Mouse (Mus musculus): ENCODE results near the gene Rbl1. TPM values are rescaled to one million over a fixed set of nuclear protein-coding genes. Genes with fewer than 3 reads are reported as not detected.
"Not testable (repeated sequence)": the region's sequence is repeated elsewhere in the genome, so short reads cannot be mapped to it uniquely, and the experiment has no call there.

Gene Rbl1
- polyA plus RNA-seq, 1 experiment from 2014 or later: 20.9 TPM

DNA sequence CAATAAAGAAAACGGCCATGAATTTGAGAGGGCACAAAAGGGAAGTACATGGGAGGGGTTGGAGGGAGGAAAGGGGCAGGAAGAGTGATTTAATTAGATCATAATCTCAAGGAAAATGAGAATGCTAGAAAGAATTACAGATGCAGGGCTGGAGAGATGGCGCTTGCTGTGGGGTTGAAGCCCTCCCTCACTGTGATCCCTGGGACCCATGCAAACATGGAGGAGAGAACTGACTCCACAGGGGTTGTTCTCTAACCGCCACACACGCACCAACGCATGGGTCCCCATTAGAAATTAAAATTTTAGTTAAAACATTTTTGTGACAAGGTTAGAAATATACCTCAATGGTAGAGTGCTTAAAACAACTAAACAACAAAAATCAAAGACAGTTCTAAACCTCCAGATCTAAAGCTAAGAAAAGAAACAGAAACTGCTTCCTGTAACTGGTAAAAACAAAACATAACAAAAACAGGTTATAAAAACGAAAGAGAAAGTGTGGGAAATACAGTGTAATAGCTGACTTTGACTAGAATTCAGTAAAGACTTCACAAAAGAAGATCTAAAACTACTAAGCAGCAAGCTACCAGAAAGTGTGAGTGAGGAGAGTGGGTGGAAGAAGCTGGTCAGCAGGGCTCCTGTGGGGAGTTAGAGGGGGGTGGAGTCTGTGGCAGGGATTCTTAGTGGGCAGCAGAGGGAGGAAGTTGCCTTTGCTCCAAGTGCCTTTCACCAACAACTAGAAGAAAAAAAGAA lies 3.1 kb downstream of the Rbl1 start:
- Histone ChIP-seq H3K9ac (peak overlapping the region; percentile 45; the same call in 1 of the 2 replicates), H3K27ac (no peak overlapping the region), H3K4me3 (replicated peaks) (no peak overlapping the region), H3K4me2 (peak overlapping the region; percentile 32; the same call in 1 of the 2 replicates), H3K9me3 (replicated peaks) (peaks cover 7% of the 10 kb centered on the region; the same call in 1 of the 2 replicates), H3K27me3 (no peaks in the 10 kb centered on the region), H3K36me3 (peaks cover 55% of the 10 kb centered on the region), H3K4me1 (replicated peaks) (peaks cover 32% of the 10 kb centered on the region)
- WGBS (ENCODE audit: insufficient replicate concordance): 75% methylated on average over 6 of the region's 6 CpGs
- DNase-seq: no peak
- ATAC-seq (ENCODE audit: low read depth): no peak

DNA sequence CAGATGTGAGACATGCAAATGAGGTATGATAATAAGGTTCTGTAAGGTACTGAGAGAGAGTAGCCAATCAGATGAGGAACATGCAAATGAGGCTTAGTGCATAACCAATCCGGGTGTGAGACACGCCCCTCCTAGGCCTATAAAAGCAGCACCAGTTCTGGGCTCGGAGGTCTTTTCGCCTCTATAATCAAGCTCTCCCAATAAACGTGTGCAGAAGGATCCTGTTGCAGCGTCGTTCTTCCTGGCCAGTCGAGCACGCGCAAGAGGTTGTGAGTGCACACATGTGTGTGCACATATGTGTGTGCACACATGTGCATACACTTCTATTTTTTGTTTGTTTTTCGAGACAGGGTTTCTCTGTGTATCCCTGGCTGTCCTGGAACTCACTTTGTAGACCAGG lies 5.9 kb downstream of the Rbl1 start:
- not testable (repeated sequence) for H3K27me3 ChIP-seq
- 95% methylated on average over 11 of the region's 11 CpGs for WGBS (ENCODE audit: insufficient replicate concordance)

DNA sequence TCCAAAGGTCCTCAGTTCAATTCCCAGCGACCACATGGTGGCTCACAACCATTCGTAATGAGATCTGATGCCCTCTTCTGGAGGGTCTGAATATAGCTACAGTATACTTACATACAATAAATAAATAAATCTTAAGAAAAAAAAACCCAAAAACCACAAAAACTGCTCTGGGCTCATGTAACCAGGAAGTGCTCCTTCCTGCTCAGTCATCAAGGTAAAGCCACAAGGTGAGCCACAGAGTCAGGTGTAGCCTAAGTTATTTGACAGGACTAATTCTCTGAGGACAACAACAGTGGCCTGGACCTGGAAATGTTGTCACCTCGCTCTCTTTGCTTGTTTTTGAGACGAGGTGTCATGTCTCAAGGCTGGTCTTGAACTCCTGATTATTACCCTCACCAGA lies 13.7 kb downstream of the Rbl1 start:
- ATAC-seq (ENCODE audit: low read depth): no peak
- no peak for DNase-seq
- H3K9me3 ChIP-seq (replicated peaks): no peaks in the 10 kb centered on the region
- H3K4me3 ChIP-seq (replicated peaks): no peak overlapping the region
- no peak overlapping the region for H3K4me2 ChIP-seq
- H3K36me3 ChIP-seq: peaks cover 95% of the 10 kb centered on the region
- H3K27ac ChIP-seq: no peak overlapping the region
- H3K27me3 ChIP-seq: no peaks in the 10 kb centered on the region
- peaks cover 5% of the 10 kb centered on the region for H3K4me1 ChIP-seq (replicated peaks)
- no peak overlapping the region for H3K9ac ChIP-seq
- WGBS (ENCODE audit: insufficient replicate concordance): 94% methylated on average over 4 of the region's 4 CpGs

More for the DNA sequence above, 5.9 kb downstream of the Rbl1 start:
- ATAC-seq (ENCODE audit: low read depth); H3K4me2 ChIP-seq; H3K9ac ChIP-seq; H3K27ac ChIP-seq; DNase-seq; H3K9me3 ChIP-seq (replicated peaks); H3K4me3 ChIP-seq (replicated peaks): not testable (repeated sequence)
- Histone ChIP-seq H3K36me3 (peaks cover 81% of the 10 kb centered on the region), H3K4me1 (replicated peaks) (peaks cover 22% of the 10 kb centered on the region)

DNA sequence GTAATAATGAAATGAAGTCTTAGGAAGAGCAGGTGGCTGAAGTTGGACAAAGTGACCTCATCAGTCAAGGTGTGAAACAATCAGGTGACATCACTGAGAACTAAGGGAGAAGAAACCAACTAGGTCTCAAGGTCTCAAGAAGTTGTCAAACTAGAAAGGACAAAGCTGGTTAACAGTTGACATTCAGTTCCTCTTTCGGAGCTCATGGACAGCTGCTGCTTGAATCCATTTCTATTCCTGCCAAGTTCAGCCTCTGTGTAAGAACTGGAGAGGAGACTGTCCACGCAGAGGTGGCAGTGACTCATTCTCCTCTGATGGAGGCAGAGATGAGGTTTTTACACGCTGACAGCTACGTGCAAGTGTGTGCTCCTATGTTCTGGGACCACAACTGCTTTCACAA lies 17.1 kb downstream of the Rbl1 start:
- WGBS (ENCODE audit: insufficient replicate concordance): 76% methylated on average over 4 of the region's 4 CpGs
- Histone ChIP-seq H3K4me2 (no peak overlapping the region), H3K27me3 (no peaks in the 10 kb centered on the region), H3K9ac (no peak overlapping the region), H3K4me3 (replicated peaks) (no peak overlapping the region), H3K36me3 (peaks cover 91% of the 10 kb centered on the region), H3K9me3 (replicated peaks) (no peaks in the 10 kb centered on the region), H3K4me1 (replicated peaks) (peaks cover 18% of the 10 kb centered on the region), H3K27ac (no peak overlapping the region)
- DNase-seq (no peak), ATAC-seq (ENCODE audit: low read depth) (no peak)

DNA sequence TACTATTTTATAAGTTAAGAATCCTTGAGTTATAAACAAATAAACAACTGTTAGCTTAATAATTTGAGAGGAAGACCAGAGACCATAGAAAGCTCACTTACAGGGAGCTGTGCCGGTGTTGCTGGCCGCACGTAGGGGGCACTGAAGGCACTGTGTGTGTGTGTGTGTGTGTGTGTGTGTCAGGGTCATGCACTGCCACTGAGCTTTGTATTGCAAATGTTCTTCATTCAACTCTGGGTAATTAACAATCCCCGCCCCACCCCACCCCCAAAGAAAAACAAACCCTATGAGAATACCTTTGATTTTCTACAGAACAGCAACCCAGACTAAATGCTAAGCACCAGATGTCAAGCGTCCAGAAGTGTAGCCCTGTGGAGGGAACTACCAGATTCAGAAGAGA lies 17.8 kb downstream of the Rbl1 start:
- ATAC-seq (ENCODE audit: low read depth): no peak

DNA sequence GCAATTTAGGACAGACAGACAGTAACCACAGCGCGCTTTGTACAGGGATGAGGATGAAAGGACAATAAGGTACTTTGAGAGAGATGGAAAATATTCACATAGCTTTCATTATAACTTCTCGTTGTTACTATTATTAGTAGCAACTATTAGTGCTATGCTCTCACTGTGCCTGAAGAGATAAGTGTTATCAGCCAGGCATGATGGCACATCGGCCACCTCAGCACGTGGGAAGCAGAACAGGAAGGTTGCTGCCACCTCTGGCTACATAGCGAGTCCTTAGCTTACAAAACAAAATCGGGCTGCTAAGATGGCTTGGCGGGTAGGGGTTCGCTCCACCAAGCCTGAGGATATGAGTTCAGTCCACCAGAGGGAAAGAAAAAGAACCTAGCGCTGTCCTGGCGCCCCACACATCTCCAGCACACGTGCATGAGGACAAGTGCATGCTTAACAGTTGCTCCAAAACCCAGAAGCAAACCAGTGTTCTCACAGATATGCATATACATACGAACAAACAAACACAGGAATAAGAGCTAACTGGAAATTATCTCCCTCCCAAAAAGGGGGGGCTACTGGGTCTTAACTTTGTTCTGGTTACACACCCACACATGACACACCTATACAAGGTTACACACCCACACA lies 19.2 kb downstream of the Rbl1 start:
- Histone ChIP-seq H3K4me1 (replicated peaks) (peaks cover 20% of the 10 kb centered on the region), H3K4me2 (peak overlapping the region; percentile 37), H3K4me3 (replicated peaks) (no peak overlapping the region), H3K27ac (peak overlapping the region; percentile 60), H3K36me3 (peaks cover 88% of the 10 kb centered on the region), H3K27me3 (no peaks in the 10 kb centered on the region), H3K9me3 (replicated peaks) (no peaks in the 10 kb centered on the region), H3K9ac (peak overlapping the region; percentile 40; the same call in 1 of the 2 replicates)
- peak; percentile 44 for DNase-seq
- peak; percentile 92 for ATAC-seq (ENCODE audit: low read depth)
- WGBS (ENCODE audit: insufficient replicate concordance): 46% methylated on average over 13 of the region's 13 CpGs

More for the DNA sequence above, 17.8 kb downstream of the Rbl1 start:
- 87% methylated on average over 5 of the region's 5 CpGs for WGBS (ENCODE audit: insufficient replicate concordance)
- no peak overlapping the region for H3K27ac ChIP-seq
- no peaks in the 10 kb centered on the region for H3K27me3 ChIP-seq
- no peak for DNase-seq
- peaks cover 20% of the 10 kb centered on the region for H3K4me1 ChIP-seq (replicated peaks)
- H3K9ac ChIP-seq: no peak overlapping the region
- H3K9me3 ChIP-seq (replicated peaks): no peaks in the 10 kb centered on the region
- peaks cover 89% of the 10 kb centered on the region for H3K36me3 ChIP-seq
- H3K4me3 ChIP-seq (replicated peaks): no peak overlapping the region
- H3K4me2 ChIP-seq: no peak overlapping the region

DNA sequence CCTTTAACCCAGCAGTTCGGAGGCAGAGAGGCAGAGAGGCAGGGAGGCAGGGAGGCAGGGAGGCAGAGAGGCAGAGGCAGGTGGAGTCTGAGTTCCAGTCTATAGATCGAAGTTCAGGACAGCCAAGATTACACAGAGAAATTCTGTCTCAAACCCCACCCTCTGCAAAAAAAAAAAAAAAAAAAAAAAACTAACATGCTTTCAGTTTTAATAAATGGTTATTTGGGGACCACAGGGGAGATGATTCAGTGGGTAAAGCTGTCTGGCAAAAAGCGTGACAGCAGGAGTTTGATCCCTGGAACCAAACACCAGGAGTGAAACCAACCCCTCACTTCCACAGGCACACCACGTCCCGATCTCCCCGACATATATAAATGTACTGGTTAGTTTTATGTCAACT lies 26.2 kb downstream of the Rbl1 start:
- Histone ChIP-seq H3K27ac (no peak overlapping the region), H3K4me2 (no peak overlapping the region), H3K9ac (no peak overlapping the region), H3K4me1 (replicated peaks) (peaks cover 13% of the 10 kb centered on the region; the same call in 1 of the 2 replicates), H3K36me3 (peaks cover 81% of the 10 kb centered on the region), H3K27me3 (no peaks in the 10 kb centered on the region), H3K9me3 (replicated peaks) (no peaks in the 10 kb centered on the region), H3K4me3 (replicated peaks) (no peak overlapping the region)
- no peak for DNase-seq
- no peak for ATAC-seq (ENCODE audit: low read depth)
- 80% methylated on average over 6 of the region's 6 CpGs for WGBS (ENCODE audit: insufficient replicate concordance)

DNA sequence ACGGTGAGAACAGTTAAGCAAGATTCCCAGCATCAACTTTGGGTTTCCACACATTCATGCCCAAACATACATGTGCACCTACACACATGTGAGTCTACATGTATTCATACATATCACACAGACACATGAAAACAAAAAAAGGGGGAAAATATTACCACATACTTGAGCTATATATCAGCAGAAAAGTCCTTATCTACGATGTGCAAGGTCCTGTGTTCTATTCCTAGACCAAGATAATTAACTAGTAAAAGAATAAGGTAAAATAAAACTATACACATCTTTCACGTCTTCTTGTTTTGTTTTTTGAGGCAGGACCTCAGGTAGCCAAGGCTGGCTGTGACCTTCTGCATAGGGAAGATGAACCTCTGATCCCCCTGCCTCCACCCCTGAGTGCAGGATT lies 28.1 kb downstream of the Rbl1 start:
- H3K9me3 ChIP-seq (replicated peaks): no peaks in the 10 kb centered on the region
- WGBS (ENCODE audit: insufficient replicate concordance): 69% methylated on average over 3 of the region's 3 CpGs
- no peak overlapping the region for H3K4me2 ChIP-seq
- DNase-seq (no peak), ATAC-seq (ENCODE audit: low read depth) (no peak)
- H3K36me3 ChIP-seq: peaks cover 83% of the 10 kb centered on the region
- no peak overlapping the region for H3K27ac ChIP-seq
- no peaks in the 10 kb centered on the region for H3K27me3 ChIP-seq
- H3K4me3 ChIP-seq (replicated peaks): no peak overlapping the region
- H3K9ac ChIP-seq: no peak overlapping the region
- H3K4me1 ChIP-seq (replicated peaks): peaks cover 10% of the 10 kb centered on the region; the same call in 1 of the 2 replicates

DNA sequence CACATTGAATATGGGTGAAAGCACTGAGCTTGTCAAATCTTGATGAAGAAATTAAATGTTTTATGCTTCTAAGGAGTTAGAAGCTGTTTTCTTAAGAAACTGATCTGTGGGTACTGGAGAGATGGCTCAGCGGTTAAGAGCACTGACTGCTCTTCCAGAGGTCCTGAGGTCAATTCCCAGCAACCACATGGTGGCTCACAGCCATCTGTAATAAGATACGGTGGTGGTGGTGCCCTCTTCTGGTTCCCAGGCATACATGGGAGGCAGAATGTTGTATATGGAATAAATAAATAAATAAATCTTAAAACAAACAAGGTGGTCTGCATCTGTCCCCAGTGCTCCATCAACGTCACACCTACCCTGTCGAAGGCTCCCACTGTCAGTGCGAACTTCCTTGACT lies 29.9 kb downstream of the Rbl1 start:
- H3K27me3 ChIP-seq: no peaks in the 10 kb centered on the region
- 86% methylated on average over 5 of the region's 5 CpGs for WGBS (ENCODE audit: insufficient replicate concordance)
- H3K4me1 ChIP-seq (replicated peaks): peaks cover 10% of the 10 kb centered on the region; the same call in 1 of the 2 replicates
- no peak overlapping the region for H3K4me3 ChIP-seq (replicated peaks)
- H3K9ac ChIP-seq: no peak overlapping the region
- H3K4me2 ChIP-seq: no peak overlapping the region
- H3K36me3 ChIP-seq: peaks cover 81% of the 10 kb centered on the region
- H3K27ac ChIP-seq: no peak overlapping the region
- DNase-seq: no peak
- no peaks in the 10 kb centered on the region for H3K9me3 ChIP-seq (replicated peaks)
- no peak for ATAC-seq (ENCODE audit: low read depth)

DNA sequence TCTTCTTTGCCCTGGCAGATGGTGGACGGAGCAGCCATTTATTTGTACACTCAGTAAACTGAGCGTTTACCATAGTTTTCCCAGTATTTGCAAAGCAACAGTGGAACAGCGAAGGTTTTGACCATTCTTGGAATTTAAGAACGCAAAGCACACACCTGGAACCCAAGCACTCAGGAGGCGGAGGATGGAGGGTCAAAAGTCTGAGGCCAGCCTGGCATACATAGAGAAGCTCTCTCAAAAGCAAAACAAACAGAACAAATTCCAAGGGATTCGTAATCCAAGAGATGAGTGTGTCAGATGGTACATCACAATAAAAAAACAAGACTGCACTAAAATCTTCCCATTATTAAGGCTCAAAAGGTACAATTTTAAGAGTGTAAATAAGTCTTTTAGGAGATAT lies 30.8 kb downstream of the Rbl1 start:
- ATAC-seq (ENCODE audit: low read depth) (no peak), DNase-seq (no peak)
- H3K9ac ChIP-seq: no peak overlapping the region
- H3K27ac ChIP-seq: no peak overlapping the region
- H3K4me2 ChIP-seq: no peak overlapping the region
- no peak overlapping the region for H3K4me3 ChIP-seq (replicated peaks)
- peaks cover 90% of the 10 kb centered on the region for H3K36me3 ChIP-seq
- peaks cover 10% of the 10 kb centered on the region; the same call in 1 of the 2 replicates for H3K4me1 ChIP-seq (replicated peaks)
- no peaks in the 10 kb centered on the region for H3K27me3 ChIP-seq
- no peaks in the 10 kb centered on the region for H3K9me3 ChIP-seq (replicated peaks)
- 90% methylated on average over 6 of the region's 6 CpGs for WGBS (ENCODE audit: insufficient replicate concordance)

DNA sequence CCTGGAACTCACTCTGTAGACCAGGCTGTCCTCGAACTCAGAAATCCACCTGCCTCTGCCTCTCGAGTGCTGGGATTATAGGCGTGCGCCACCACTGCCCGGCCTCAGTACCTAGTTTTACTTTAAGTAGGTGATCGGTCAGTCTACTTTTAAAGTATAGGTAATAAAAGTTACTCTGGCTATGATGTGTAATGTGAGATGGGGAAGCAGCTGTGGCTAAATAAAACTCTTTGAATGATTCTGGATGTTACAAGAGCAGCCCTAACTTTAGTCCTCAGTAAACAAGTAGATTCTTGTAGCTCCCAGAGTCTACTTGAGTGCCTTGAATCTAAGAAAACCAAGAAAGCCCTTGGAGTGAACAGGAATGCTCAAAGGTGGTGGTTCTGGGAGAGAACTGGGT lies 31.4 kb downstream of the Rbl1 start:
- no peak for ATAC-seq (ENCODE audit: low read depth)
- Histone ChIP-seq H3K4me3 (replicated peaks) (no peak overlapping the region), H3K9me3 (replicated peaks) (no peaks in the 10 kb centered on the region), H3K4me1 (replicated peaks) (peaks cover 4% of the 10 kb centered on the region; the same call in 1 of the 2 replicates), H3K27me3 (no peaks in the 10 kb centered on the region), H3K27ac (no peak overlapping the region), H3K36me3 (peaks cover 90% of the 10 kb centered on the region), H3K4me2 (no peak overlapping the region), H3K9ac (no peak overlapping the region)
- 96% methylated on average over 6 of the region's 6 CpGs for WGBS (ENCODE audit: insufficient replicate concordance)
- no peak for DNase-seq

Data from liver, embryonic 13.5 days (tissue).